Mouse (Mus musculus) lung, postnatal 25 days (tissue): ENCODE data around the gene Kcnk16.
"Not testable (repeated sequence)": the region's sequence is repeated elsewhere in the genome, so short reads cannot be mapped to it uniquely, and the experiment has no call there.

Experiments used
- DNase-seq: peaks from one replicate; pipeline ENCODE4 v3.0.0; 2022; ENCODE audit warnings: low spot score

The Kcnk16 gene

DNA sequence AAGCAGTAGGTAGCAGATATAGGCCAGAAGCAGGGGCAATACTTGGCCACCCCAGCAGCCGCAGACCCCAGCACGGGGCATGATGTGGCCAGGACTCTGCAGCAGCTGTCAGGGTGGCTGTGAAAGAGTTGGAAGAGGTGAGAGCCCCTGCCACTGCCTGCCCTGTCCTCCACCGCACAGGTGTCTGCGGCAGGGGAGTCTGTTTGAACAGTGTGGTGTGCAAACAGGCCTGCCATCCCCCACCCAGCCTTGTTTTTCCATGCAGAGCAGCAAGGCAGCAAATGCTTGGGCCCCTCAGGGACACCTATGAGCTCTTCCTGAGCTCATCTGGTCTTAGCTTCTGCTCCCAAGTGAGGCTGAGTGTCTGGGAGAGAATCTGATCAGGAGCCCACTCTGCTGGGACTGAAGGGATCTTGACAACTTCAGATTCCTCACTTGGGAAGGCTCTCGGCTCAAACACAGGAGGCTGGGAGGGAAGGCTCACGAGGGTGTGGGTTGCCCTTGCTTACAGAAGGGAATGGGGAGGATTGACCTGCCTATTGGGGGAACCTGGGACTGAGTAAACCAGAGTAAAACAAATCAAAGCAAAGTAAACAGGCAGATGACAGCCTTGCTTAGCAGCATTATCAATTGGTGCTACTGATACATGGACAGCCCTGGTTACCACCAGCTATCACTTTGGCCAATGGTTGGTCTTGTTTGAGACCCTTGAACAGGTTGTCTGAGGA is at the start of gene Kcnk16:
Gene Kcnk16 (minus strand): TSS at position 118 of the 728 bp plus-strand sequence.
- no peak for DNase-seq

DNA sequence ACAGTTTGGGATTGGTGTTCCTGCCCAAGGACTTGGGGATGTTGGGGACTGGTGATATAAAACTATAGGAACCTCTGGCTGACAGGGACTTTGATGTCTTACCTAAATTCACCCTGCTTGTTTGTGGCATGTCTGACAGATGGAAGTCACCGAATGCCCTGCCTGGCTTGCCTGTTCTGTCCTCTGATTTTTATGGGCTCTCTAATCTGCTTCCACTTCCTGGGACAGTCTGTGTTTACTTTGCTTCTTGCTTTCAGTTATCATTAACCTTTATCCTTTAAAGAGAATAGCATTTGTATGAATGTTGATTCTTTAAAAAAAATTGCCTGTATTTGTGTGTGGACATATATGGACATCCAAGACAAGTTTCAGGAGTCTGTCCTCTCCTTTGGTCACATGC is 46.1 kb upstream of the Kcnk16 start:
- no peak for DNase-seq

DNA sequence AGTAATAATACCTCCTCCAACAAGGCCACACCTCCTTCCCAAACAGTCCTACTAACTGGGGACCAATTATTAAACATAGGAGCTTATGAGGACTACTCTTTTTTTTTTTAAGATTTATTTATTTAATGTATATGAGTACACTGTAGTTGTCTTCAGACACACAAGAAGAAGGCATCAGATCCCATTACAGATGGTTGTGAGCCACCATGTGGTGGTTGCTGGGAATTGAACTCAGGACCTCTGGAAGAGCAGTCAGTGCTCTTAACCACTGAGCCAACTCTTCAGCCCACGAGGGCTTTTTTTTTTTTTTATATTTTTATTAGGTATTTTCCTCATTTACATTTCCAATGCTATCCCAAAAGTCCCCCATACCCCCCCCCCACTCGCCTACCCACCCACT is 36.1 kb upstream of the Kcnk16 start:
- DNase-seq = not testable (repeated sequence)

DNA sequence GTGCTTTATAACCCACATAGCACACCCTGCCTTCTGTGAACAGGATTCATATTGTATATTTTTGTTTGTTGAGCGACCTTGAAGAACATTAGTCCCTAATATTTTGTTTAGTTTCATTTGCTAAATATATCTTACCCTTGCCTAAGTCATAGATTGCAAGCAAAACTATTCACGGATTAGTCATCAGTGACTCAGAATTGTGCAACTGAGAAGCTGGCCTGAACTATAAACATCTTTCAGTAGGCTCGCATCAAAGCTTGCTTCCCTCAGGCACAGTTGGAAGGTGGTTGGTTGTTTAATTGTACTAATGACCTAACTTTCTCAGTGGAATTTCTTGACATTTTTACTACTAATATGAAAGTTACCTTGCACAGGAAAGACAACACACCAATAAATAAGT is 29.1 kb upstream of the Kcnk16 start:
- DNase-seq = peak; percentile 60

DNA sequence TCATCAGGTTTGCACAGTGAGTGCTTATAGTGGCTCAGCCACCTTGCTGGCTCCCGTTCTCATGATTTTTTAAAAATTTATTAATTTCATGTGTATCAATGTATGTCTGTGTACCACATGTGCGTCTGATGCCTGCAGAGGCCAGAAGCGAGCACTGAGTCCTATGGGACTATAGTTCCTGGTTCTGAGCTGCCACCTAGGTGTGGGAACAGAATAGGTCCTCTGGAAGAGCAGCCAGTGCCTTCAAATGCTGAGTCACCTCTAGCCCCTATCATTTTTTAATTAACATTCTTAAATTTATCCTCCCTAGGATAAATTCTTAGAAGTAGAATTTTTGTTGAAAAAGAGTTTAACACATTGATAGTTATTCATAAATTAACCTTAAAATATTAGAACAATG is 28.6 kb upstream of the Kcnk16 start:
- DNase-seq = no peak

DNA sequence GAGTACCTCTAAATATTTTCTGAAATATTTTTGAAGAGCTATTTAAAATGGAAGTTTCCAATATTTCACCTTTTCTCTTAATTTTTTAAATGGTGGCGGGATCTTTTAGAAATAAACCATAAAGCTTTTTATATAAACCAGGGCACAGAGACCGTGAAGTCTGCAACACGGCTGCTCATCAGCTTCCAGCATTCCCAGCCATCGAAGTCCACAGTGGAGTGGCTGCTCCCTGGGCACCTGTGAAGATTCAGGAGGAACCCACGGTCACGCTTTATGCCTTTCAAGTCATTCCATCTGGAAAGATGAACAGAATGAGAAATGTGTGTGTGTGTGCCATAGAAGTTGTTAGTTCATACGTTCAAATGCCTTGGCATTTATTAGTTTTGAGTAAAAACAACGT is 25.9 kb upstream of the Kcnk16 start:
- no peak for DNase-seq

DNA sequence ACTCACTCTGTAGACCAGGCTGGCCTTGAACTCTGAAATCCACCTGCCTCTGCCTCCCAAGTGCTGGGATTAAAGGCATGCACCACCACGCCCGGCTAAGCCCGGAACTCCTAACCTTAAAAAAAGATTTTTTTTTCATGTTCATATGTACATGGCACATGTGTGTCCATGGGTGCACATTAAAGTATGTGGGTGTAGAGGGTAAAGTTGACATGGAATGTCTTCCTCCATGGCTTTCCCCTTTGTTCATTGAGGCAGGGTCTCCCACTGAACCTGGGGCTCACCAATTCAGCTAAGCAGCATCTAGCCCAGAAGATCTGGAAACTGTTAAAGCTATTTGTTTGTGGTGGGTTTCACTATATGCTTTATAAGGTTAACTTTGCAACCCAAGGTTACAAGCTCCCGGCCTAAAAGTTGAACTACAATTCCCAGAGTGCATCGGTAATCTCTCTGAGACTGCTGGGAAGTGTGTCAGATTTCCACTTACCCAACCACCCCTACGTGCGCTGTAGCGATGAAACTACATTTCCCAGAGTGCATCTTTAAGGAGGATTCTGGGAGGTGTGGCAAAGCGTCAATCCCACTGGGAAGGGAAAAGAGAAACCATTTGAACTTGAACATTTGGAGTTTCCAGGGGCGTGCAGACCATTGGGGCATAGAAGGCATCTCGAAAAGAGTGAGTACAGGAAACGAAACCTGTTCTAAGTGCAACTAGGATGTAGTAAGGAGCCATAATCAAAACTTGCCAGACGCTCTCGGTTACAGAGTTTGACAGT is 25.3 kb upstream of the Kcnk16 start, which contains the start of gene Nudt13:
Gene Nudt13 (plus strand): TSS at position 581 of the 776 bp plus-strand sequence.
- DNase-seq = peak; percentile 96

DNA sequence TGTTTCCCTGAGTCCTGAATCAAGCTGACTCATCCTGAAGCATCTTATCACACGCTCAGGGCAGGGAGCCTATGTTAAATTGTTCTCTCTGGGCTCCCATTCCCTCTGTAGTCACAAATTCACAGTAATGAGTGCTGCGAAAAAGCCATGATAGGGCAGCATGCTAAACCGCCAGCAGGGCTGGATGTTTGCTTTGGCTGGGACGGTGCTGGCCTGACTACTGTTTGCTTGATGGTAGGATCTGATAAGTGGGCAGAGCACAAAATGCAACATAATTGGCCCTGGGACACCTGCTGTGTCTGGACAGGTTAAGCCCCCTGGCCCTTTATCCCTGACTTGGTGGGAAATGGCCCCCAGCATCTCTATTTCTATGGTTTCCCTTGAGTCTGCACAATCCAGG is 22.4 kb upstream of the Kcnk16 start:
- DNase-seq = no peak

DNA sequence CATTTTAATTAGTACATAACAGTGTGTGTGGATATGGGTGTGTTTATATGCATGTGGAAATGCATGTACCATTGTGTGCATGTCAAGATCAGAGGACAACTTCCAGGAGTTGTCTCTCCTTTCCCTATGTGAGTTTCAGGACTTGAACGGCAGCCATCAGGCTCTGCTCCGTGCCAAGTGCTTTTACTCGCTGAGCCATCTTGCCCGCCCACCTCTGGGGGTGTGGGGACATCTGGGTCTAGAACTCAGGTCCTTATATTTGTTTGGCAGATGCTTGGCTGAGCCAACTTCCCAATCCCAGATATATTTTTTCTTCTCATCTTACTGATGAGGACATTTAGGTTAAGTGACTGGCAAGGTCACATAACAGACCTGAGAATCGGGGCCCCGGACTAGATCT is 578 bp downstream of the Kcnk16 start:
- no peak for DNase-seq

DNA sequence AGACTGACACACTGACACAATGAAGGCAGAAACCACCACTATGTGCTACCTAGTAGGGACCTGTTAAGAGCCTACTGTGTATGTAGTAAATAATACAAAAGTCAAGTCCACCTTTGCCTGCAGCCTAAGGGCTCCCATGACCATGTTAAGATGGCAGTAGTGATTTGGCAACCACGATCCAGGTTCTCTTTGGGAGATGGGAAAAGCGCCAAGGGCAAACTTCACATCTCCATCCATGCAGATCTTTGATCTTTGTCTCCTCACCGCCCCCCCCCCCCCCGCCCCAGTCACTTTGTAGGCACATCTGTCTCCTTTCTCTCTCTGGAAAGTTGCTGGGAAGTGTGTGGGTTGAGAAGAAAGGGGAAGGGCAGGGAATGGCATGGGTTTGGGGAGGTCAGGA is 6.7 kb downstream of the Kcnk16 start:
- no peak for DNase-seq

DNA sequence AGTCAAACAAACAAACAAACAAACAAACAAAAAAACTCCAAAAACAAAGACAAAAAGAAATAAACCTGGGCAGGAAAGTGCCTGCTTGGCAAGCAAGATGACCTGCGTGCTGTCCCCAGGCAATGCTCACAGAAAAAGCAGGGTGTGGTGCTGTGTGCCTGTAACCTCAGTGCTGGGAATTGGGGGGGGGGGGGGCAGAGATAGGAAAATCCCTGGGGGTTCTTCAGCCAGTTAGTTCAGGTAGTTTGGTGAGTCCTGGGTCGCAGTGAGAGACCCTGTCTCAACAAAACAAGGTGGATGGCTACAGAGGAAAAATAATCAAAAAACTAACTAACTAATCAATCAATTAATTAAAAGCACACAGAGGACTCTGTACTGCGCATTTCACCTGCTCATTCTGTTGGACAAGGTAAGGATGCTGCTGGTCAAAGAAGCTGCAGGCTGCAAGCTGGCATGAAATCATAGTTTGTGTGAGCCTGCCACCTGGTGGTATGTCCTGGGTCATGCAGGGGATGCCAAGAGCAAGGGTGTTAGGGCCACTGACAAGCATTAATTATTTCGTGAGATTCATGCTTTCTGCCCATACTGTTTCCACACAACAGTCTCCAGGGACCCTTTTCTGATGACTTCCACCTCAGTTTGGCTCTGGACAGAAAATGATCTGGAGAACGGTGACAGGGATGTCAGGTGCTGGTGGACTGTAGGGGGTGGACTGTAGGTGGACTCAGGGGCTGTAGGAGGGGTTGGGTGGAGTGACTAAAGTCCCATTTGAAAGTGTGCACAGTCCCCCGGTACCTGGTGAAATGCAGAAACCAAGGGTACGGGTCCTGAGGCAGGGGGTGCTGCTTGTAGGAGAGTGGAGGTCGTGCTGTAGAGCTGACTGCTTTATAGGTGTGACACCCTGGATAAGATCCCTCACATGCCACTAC is 10.6 kb downstream of the Kcnk16 start:
- DNase-seq = peak; percentile 78

DNA sequence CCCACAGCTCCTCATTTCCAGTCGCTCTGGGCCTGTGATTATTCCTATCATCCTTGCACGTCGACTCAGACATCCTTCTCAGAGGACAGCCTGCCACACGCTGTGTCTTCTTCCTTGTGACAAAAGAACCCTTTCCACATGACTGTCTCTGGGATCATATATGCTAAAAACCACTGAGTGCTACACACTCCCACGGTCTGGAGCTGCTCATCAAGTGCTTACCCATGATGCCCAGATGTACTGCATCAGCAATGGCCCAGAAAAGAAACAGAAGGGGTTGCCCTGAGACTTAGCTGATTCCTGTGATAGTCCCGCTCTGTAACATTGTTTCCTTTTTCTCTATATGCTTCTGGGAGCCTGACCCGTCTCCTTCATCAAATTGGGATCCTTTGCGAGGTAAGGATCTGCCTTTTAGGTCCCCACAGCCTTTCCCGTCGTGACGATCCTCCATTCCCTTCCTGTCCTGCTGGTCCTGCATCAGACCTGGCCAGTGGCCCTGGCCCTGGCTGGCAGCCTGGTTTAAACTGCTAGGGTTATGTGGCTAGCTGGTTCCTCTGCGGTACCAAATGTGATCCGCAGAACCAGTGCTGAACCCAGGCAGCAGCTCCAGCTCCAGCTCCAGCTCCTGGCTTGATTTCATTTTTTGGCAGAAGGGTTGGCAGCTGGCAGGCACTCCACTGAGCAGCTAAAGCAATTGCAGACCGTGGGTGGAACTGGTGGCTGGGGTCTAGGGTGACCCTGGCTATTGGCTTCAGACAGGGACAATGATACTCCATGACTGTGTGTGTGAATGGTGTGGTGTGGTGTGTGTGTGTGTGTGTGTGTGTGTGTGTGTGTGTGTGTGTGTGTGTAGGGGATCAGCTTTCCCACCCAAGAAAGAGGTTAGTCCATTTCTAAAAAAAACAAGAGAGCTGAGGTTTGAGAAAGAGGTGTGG is 18.5 kb downstream of the Kcnk16 start:
- DNase-seq = no peak

DNA sequence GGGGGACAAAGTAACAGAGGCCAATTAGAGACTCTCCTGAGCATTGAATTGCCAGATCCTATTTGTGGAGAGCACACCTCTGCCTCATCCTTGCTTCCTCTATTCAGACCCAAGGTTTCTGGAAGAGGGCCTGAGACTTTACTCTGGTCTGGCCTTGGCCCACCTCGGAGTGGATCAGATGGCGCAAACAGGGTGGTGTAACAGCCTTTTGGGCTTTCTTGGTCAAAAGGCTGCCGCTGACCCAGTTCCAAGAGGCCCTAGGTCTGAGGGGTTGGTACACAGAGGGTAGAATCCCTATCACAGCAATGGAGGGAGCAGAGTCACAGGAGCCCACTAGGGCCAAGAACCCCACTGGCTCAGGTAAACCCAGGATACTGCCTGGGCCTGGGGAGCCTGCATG is 21.0 kb downstream of the Kcnk16 start:
- DNase-seq = no peak

DNA sequence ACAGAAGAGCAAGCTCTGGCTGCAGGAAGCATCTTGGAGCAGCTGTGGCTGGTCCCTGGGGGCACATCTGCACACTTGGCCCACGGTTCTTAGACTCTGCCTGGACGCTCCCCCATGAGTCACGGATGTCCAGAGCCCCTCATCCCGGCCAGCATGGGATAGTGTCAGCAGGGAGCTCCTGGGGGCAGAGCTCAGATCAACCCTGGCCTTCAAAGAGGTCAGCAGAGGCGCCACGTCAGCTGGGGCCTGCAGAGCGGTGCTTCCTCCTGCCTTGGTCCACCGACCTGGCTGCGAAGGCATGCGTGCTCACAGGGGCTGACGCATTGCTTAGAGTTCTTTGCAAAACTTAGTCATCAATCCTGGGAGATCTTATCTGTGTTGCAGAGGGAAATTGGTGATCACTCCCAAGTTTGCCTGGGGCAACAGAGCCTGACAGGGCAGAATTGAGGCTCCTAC is 22.2 kb downstream of the Kcnk16 start:
- no peak for DNase-seq

DNA sequence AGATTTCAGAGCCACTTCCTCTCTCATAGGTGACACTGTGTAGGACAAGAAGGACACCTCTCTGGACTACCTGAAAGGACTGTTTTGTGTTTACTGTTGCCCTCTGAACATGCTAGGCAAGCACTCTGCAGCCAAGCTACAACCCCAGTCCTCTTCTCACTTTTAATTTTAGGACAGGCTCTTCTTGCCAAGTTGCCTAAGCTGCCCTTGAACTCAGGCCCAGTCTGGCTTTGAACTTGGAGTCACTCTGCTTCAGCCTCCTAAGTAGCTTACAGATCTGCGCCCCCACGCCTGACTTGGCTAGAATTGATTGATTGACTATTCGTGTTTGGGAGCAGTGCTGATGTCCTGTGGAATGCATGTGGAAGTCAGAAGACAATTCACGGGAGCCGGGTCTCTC is 23.1 kb downstream of the Kcnk16 start:
- no peak for DNase-seq

DNA sequence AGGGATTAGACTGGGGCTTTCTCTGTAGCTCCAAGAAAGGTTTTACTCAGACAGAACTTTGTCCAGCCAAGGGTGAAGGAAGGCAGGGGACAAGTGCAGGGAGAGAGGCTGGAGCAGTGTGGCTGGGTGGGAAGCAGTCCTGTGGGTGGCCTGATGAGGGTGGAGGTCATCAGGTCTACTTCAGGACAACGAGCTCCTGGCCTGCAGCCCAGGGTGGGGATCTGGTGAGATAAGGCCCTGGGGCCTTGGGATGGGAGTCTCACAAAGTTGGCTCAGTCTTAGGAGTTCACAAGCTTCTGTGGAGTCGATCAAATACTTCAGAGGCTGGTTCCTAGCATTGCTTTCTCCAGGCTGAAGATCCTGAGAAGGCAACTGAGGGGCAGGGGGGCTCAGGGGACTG is 23.7 kb downstream of the Kcnk16 start:
- DNase-seq = no peak

DNA sequence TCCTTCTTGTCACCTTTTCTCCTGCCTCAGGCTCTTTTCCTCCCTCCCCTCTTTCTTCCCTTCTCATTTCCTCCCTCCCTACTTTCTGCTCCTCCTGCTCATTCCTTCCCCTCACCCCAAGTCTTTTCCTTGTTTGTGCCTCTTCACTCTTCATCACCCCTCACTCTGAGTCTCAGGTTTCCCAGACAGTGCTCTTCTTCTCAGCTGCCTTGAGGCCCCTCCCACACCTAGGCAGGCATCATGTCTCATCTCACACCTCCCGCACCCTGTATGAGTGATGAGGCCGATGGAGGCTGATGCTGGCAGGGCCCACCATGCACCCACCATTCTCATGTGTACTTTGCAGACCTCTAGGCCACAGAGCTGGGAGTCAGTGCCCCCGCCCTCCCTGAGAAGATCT is 25.8 kb downstream of the Kcnk16 start:
- no peak for DNase-seq

DNA sequence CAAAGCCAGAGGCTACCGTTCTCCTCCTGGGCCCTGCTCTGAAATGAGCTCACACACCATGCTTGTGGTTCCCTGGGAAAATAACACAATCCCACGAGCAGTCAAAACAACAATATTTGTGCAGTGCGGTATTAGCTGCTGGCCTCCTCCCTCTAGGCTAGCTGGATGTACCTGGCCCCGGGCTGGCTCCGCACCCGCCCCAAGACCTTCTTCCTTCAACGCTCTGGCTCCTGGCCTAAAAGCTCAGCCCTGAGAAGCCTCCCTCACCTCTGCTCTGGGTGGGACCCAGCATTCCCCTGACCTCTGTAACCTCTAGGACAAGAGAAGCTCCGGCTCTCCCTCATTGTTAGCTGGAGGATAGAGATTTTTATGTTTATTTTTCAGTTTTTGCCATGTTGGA is 26.5 kb downstream of the Kcnk16 start:
- no peak for DNase-seq

DNA sequence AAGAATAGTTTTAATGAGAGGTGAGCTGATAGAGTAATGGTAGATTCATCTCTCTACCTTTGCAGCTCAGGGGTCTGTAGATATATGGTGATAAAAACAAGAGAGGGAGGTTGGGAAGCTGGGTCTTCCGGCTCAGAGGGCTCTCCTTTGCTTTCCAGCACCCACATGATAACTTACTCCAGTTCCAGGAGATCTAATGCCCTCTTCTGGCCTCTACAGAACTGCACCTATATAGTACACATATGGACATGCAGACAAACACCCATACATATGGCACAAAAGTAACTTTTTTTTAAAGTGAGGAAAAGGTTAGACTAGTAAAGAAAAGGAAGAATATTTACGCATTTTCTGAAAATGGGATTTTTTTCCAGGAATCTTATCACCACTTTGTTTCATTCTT is 34.6 kb downstream of the Kcnk16 start:
- no peak for DNase-seq

DNA sequence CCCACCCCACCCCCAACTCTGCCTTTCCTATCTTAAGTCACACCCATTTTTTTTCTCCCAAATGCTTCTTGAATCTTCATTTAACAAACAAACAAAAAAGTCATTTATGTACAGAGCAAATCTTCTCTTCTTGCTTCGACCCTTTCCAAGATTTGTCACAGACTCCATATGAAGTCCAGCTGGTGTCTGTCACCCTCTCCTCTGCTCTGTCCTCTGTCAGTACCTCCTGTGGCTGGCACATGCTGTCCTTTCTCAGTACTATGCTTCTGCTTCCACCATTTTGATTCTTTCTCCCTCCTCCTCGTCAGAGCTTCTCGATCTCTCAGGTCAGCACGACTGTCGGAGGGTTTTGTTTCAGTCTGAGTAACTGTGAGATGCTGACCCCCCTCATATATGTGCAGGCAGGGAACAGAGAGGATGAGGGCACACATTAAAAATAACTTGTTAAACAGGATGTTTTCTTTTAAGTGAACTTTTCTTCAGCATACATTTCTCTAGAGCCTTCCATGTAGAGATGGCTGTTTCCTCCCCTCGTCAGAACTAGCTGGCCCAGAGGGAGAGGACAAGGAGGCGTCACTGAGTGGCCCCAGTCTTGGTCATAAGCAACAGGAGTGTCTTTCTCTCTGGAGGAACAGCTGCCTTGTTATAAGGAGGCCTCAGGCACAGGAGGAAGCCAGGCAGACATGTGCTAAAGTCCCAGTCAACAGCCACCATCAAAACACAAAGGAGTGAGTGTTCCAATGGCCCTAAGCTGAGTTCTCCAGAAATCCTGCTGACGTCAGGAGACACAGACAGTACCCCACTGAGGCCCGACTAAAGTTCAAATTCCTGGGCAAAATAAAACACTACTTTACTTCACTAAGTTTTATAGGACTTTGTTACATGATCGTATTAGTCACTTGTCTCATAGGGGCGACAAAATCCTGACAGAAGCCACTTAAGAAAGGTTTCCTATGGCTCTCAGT is 35.7 kb downstream of the Kcnk16 start:
- no peak for DNase-seq
